Mouse (Mus musculus): Measurements from ENCODE around the gene Hcls1. TPM values are rescaled to one million over a fixed set of nuclear protein-coding genes. Genes with fewer than 3 reads are reported as not detected.

Gene Hcls1
- total RNA-seq, 2 experiments from 2014 or later: 1.6 to 2.7 TPM

- Histone ChIP-seq H3K4me3 (no peak overlapping the region), H3K27ac (no peak overlapping the region)
- no peak for DNase-seq
- no peak for TF ChIP-seq CTCF (IDR thresholded peaks at IDR 0.05)
- intact Hi-C loops (cut with DNase I): no loop called here
Observed at GRCm38 (mm10) chr16:36932546-36932945, 2.2 kb upstream of the Hcls1 start.

- no peak for DNase-seq
- TF ChIP-seq CTCF (IDR thresholded peaks at IDR 0.05): no peak
- intact Hi-C loops (cut with DNase I): no loop called here
- H3K27ac ChIP-seq: peak overlapping the region; percentile 78
- H3K4me3 ChIP-seq: peak overlapping the region; percentile 63
Observed at GRCm38 (mm10) chr16:36934131-36934840, 497 bp upstream of the Hcls1 start.

GRCm38 (mm10) chr16:36935814-36936213, 1.0 kb downstream of the Hcls1 start:
- intact Hi-C loops (cut with DNase I): loop anchor here (5.0 kb wide), 1 partner anchor 54 kb away; no protein-coding TSS in a partner anchor
- Histone ChIP-seq H3K27ac (peak overlapping the region; percentile 78), H3K4me3 (peak overlapping the region; percentile 63)
- DNase-seq: no peak
- no peak for TF ChIP-seq CTCF (IDR thresholded peaks at IDR 0.05)

- Histone ChIP-seq H3K4me3 (peak overlapping the region; percentile 18; the same call in 1 of the 2 replicates), H3K27ac (peak overlapping the region; percentile 93)
- intact Hi-C loops (cut with DNase I): no loop called here
- DNase-seq: no peak
- no peak for TF ChIP-seq CTCF (IDR thresholded peaks at IDR 0.05)
Observed at GRCm38 (mm10) chr16:36941137-36941727, 6.4 kb downstream of the Hcls1 start.

- intact Hi-C loops (cut with DNase I): no loop called here
- TF ChIP-seq CTCF (IDR thresholded peaks at IDR 0.05): no peak
- peak overlapping the region; percentile 93 for H3K27ac ChIP-seq
Observed at GRCm38 (mm10) chr16:36941895-36942294, 7.1 kb downstream of the Hcls1 start.

GRCm38 (mm10) chr16:36943591-36943990, 8.8 kb downstream of the Hcls1 start:
- H3K27ac ChIP-seq: peak overlapping the region; percentile 93
- TF ChIP-seq CTCF (IDR thresholded peaks at IDR 0.05): no peak
- DNase-seq: peak; percentile 8
- intact Hi-C loops (cut with DNase I): no loop called here
- H3K4me3 ChIP-seq: no peak overlapping the region

More at GRCm38 (mm10) chr16:36941895-36942294, 7.1 kb downstream of the Hcls1 start:
- peak; percentile 44 for DNase-seq
- no peak overlapping the region for H3K4me3 ChIP-seq

- DNase-seq: peak; percentile 87
- peak overlapping the region; percentile 93 for H3K27ac ChIP-seq
- intact Hi-C loops (cut with DNase I): loop anchor here (2.0 kb wide), 1 partner anchor 44 kb away; no protein-coding TSS in a partner anchor
- peak; percentile 55 for TF ChIP-seq CTCF (IDR thresholded peaks at IDR 0.05)
- peak overlapping the region; percentile 29; the same call in 1 of the 2 replicates for H3K4me3 ChIP-seq
Observed at GRCm38 (mm10) chr16:36944895-36945424, 10.2 kb downstream of the Hcls1 start.

GRCm38 (mm10) chr16:36946459-36947159, 11.8 kb downstream of the Hcls1 start:
- Histone ChIP-seq H3K27ac (peak overlapping the region; percentile 93), H3K4me3 (no peak overlapping the region)
- DNase-seq: no peak
- TF ChIP-seq CTCF (IDR thresholded peaks at IDR 0.05): no peak
- intact Hi-C loops (cut with DNase I): no loop called here

- intact Hi-C loops (cut with DNase I): no loop called here
Observed at GRCm38 (mm10) chr16:36947646-36948197, 12.9 kb downstream of the Hcls1 start.

GRCm38 (mm10) chr16:36949614-36950336, 15.0 kb downstream of the Hcls1 start:
- no peak overlapping the region for H3K27ac ChIP-seq
- intact Hi-C loops (cut with DNase I): no loop called here
- no peak for DNase-seq
- H3K4me3 ChIP-seq: no peak overlapping the region
- TF ChIP-seq CTCF (IDR thresholded peaks at IDR 0.05): no peak

More at GRCm38 (mm10) chr16:36947646-36948197, 12.9 kb downstream of the Hcls1 start:
- H3K27ac ChIP-seq: no peak overlapping the region
- H3K4me3 ChIP-seq: no peak overlapping the region
- no peak for DNase-seq
- TF ChIP-seq CTCF (IDR thresholded peaks at IDR 0.05): no peak

- H3K27ac ChIP-seq: no peak overlapping the region
- no peak for DNase-seq
- H3K4me3 ChIP-seq: no peak overlapping the region
- intact Hi-C loops (cut with DNase I): no loop called here
- no peak for TF ChIP-seq CTCF (IDR thresholded peaks at IDR 0.05)
Observed at GRCm38 (mm10) chr16:36951029-36951428, 16.2 kb downstream of the Hcls1 start.

GRCm38 (mm10) chr16:36955106-36955505, 20.3 kb downstream of the Hcls1 start:
- no peak overlapping the region for H3K4me3 ChIP-seq
- DNase-seq: no peak
- no peak overlapping the region for H3K27ac ChIP-seq
- intact Hi-C loops (cut with DNase I): no loop called here
- TF ChIP-seq CTCF (IDR thresholded peaks at IDR 0.05): no peak

Measured in gastrocnemius, adult 2 months (tissue).